Mouse (Mus musculus): ENCODE results near the gene 4933400A11Rik.

The 4933400A11Rik gene

DNA sequence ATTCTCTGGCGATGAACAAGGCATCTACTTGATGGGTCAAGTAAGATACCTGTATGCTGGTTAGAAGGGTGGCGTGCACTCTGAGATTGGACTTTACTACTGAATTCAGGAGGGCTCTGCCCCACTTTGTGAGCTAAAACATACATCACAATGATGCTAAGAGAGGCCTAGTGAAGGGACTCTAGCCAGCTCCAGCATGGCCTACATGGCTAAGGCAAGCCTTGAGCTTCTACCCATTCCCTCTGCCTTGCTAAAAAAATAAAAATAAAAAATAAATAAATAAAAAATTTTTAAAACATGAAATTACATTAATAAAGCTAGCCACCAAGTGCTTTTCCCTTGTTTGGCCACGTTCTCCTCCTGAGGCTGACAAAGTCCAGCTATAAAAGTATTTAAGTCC is at the start of gene 4933400A11Rik:
TSS of gene 4933400A11Rik (minus strand) at position 101 of the 400 bp plus-strand sequence.
- no peak for DNase-seq

GRCm38 (mm10) chrX:169828136-169828535 is 48.7 kb upstream of the 4933400A11Rik start:
- DNase-seq = no peak

DNA sequence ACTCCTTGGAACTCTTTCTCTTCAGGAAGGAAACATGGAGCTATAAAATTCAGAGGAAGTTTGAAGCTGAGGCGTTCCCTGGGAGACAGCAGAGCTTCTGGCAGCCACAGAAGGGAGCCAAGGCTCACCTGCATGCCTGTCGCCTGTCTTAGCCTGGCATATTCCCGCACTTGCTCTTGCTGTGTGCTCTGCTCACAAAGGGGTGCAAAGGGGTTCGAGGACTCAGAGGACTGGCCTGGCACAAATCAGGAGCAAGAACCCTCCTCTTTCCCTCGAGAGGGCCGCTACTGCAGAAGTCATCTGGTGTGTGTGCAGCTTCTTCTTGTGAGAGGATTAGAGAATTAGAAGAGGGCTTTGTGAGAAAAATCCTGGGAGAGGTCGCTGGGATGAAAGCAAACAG is 48.3 kb upstream of the 4933400A11Rik start:
- DNase-seq = no peak

GRCm38 (mm10) chrX:169826947-169827346 is 47.5 kb upstream of the 4933400A11Rik start:
- peak; percentile 1 for DNase-seq

DNA sequence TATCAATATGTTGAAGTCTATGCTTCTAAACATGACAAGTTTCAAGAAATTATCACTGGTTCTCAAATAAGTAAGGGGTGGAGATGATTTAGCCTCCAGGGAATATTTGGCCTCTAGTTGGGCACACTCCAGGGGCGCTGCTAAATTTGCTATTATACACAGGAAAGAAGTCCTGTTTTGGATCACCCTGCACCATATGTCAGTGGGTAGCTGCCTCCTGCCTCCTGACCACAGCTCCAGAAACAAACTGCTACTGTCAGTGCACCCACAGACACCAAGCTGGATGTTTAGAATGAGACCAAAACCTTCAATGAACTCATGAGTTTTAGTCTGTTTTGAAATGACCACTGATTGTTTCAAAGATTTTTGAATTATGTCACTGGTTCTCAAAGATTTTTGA is 34.2 kb upstream of the 4933400A11Rik start:
- DNase-seq = peak; percentile 2

GRCm38 (mm10) chrX:169811783-169812182 is 32.3 kb upstream of the 4933400A11Rik start:
- DNase-seq = no peak

DNA sequence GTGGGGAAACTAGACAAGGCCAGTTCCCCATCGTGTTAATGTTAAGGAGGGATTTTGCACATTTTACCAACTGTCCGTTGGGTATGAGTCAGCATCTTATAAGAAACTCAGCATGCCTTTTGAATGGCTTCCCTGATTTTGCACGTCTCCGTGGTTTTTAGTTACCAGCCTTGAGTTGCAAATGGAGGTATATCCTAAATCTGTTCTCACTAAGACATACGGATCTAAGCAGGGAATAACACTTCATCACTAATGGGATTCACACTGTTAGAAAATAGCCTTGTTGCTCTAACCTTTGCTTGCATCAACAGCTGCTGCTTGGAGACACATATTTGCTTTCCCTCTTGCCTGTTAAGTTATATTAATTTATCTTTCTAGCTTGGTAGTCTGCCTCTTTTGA is 31.9 kb upstream of the 4933400A11Rik start:
- DNase-seq = no peak

- DNase-seq = no peak
Observed at GRCm38 (mm10) chrX:169807744-169808143, 28.3 kb upstream of the 4933400A11Rik start.

- no peak for DNase-seq
Observed at GRCm38 (mm10) chrX:169805791-169806190, 26.4 kb upstream of the 4933400A11Rik start.

- no peak for DNase-seq
Observed at GRCm38 (mm10) chrX:169800238-169800637, 20.8 kb upstream of the 4933400A11Rik start.

GRCm38 (mm10) chrX:169798987-169799680 is 19.7 kb upstream of the 4933400A11Rik start:
- DNase-seq = peak; percentile 3

GRCm38 (mm10) chrX:169797148-169797547 is 17.7 kb upstream of the 4933400A11Rik start:
- no peak for DNase-seq

GRCm38 (mm10) chrX:169794831-169795311 is 15.4 kb upstream of the 4933400A11Rik start:
- no peak for DNase-seq

- DNase-seq = no peak
Observed at GRCm38 (mm10) chrX:169794421-169794820, 15.0 kb upstream of the 4933400A11Rik start.

DNA sequence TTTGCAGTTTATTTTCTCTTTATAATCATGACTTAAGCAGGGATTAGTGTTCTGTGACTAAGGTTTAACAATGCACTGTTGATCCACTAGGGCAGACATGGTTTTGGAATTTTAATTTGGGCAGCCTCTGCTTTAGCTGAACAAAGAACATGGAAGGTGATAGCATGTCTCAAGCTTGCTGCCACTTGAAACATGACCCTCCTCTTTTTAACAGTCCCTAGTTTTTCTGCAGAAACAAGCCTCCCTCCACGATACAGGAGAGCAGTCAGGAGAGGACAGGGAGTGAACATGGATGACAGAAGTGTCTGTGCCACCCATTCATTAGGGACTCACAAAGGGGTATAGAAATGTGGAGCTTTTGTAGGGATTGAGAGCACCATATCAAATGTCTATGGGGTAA is 13.4 kb upstream of the 4933400A11Rik start:
- no peak for DNase-seq

GRCm38 (mm10) chrX:169789702-169790101 is 10.3 kb upstream of the 4933400A11Rik start:
- no peak for DNase-seq

GRCm38 (mm10) chrX:169758001-169758400 is 21.4 kb downstream of the 4933400A11Rik start:
- no peak for DNase-seq

GRCm38 (mm10) chrX:169735387-169735969 is 44.0 kb downstream of the 4933400A11Rik start:
- no peak for DNase-seq

Data from cerebellum, adult 11 months (tissue).